Mouse (Mus musculus) megakaryocyte, embryonic 14.5 days (primary cell): ENCODE results near the gene Mogat2.

Experiments
- FLI1 ChIP-seq: IDR thresholded peaks from 2 replicates; pipeline ENCODE4 v1.6.1; 2012; ENCODE audit warnings: low read length, inconsistent platforms, mixed read lengths
- GATA1 ChIP-seq: IDR thresholded peaks from 3 replicates; pipeline ENCODE4 v1.6.1; 2012; ENCODE audit warnings: mixed read lengths, low read length, inconsistent platforms, borderline replicate concordance

- TF ChIP-seq FLI1 (no peak), GATA1 (no peak)
Observed at GRCm38 (mm10) chr7:99249582-99249911, 11.1 kb upstream of the Mogat2 start.
